Mouse (Mus musculus) embryo, embryonic 11 days (tissue): ENCODE data around the gene Plin5.

Source experiments
- DNase-seq: peaks from one replicate; pipeline ENCODE4 v3.0.0-alpha.2; 2015

Gene Plin5

DNA sequence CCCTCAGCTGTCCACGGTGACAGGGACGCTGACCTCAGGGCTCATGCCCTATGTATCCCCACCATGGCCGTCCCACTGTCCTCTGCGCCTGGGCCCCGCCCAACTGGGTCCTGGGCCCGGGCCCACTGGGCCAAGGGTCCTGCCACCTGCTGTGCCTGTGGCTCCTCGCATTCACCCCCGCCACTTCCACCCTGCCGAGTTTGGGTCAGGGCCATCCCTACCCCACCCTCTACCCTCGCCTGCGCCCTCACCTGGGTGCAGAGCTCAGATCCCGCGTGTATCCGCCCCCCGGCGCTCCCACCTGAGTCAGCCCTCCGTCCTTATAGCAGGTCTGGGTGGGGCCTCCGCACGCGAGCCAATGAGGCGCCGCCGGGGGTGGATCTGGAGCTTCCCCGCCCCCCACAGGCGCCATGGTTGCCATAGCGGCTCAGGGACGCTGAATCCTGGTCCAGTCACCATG is at the start of gene Plin5:
Gene Plin5, minus strand, starts transcription at position 346 of the 460 bp plus-strand sequence.
- peak; percentile 81 for DNase-seq

DNA sequence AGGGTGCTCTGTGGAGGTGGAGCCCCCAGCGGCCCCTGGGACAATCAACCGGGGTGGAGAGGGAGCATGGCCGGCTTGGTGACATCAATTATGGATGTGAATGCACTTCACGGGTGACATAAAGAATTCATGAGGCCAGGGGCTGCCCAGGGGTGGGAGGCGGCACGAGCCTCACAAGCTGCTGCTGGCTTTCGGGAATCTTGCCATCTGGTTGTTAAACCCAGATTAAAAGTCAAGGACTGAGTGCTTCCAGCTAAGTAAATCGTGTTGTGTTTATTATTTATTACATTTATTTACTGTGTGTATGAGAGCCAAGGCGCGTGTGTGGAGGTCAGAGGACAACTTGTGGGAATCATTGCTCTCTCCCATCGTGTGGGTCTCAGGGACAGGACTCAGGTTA is 48.3 kb upstream of the Plin5 start:
- no peak for DNase-seq

DNA sequence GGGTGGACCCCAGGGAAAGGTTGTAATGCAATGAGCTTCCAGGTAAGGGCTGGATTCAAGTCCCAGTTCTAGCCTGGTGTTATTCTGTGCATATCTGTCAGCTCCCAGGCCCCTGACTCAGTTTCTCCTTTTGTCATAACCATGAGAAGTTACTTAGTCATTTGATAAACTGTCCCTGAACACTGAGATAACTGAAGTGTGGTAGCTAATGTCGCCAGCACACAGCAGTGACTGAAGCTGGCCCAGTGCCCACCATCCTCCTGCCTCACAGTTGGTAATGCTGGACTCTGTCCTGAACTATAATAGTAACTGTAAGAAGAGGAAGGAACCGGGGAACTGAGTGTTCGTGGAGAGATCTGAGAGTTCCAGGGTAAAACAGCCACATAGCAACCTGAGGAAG is 47.1 kb upstream of the Plin5 start:
- no peak for DNase-seq

DNA sequence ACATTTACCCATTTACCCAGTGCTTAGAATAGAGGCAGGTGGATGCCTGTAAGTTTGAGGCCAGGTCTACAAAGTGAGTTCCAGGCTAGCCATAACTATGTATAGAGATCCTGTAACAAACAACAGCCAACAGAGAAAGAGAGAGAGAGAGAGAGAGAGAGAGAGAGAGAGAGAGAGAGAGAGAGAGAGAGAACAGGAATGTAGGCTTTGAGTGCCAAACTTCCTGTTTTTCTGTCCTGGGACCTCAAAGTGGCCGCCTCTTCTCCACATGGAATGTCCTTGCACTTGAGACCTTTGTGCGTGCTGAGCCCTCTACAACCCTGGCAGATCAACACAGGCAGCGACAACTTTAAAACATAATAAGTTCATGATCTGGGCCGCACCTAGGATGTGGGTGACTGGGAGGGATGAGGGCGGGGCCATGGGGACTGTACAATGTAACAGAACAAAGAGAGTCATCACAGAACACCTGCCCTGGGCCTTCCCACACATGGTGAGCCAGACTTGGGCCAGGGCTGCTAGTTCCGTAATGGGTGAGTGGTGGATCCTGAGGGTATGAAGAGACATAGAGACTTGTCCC is 46.2 kb upstream of the Plin5 start:
- DNase-seq: no peak

DNA sequence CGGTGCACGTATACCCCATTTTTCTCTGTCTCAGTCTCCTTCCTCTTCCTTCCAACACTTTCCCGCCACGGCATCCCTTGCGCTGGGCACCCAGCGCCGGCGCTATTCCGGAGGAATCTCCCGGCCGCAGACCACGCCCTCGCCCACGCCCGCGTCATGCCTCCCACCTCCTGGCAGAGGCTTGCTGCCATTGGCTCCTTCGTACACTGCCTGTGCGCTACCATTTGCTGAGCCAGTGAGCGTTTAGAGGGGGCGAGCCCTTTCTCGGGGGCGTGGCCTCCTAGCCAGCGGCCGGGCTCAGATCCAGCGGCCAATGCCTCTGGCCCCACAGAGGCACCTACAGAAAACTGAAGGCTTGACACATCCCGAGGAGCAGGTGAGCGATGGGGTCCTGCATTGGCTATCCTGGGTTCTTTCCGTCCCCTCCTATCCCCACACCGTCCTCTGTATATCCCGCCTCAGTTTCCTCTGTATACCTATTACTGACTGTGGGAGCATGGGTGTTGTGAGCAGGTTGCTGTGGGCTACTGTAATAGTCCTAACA is 44.9 kb upstream of the Plin5 start, which contains the start of gene Tnfaip8l1:
Gene Tnfaip8l1, plus strand, starts transcription at position 247 of the 544 bp plus-strand sequence.
- DNase-seq: peak; percentile 95

DNA sequence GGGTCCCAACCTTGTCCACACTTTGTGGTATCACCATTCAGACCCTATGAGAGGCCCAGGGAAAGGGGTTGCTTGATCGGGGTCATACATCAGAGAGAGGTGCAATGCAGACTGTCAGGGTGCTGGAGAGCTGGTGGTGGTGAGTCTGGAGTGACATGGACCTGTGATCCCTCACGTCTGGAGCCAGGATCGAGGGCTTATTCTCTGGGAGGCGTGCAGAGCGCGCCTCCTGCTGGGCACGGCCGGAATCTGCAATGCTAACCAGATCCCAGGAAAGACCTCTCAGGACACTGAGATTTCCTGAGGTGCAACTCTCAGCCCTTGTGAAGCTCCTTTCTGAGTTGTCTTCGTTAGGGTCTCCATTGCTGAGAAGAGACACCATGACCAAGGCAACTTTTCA is 42.3 kb upstream of the Plin5 start:
- DNase-seq: peak; percentile 85

DNA sequence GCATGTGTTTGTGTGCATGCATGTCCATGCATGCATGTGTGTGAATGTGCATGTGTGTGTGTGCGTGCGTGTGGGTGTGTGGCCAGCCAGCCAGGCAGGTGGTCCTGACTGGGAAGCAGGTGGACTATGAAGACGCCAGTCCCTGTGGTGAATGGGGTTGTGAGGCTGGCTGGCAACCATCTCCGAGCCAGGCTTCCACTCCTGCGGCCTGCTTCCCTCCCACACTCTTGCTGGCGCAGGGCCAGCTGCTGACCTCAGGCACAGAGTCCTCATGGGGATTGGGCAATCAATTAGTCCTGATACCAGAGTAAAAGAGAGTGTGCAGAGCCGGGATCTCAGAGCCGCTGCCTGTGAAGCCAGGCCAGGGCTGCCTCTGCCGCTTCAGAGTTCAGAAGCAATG is 36.2 kb upstream of the Plin5 start:
- DNase-seq: peak; percentile 76

DNA sequence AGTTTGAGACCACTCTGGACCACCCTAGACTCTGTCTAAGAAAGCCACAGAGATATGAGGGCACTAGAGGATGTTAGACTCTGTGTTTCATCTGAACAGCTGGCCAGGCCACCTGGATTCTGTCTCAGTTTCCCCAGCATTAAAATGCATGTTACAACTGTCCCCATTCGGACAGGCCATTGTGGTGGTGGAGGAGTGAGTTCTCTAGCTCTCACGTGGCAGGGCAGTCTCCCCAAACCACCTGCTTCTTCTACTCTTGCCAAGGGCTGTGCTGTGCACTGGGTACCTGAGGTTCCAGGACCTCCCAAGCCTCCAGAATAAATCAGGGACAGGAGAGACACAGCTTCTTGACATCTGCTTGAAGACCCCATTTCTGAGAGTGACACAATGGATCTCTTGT is 32.5 kb upstream of the Plin5 start:
- DNase-seq: no peak

DNA sequence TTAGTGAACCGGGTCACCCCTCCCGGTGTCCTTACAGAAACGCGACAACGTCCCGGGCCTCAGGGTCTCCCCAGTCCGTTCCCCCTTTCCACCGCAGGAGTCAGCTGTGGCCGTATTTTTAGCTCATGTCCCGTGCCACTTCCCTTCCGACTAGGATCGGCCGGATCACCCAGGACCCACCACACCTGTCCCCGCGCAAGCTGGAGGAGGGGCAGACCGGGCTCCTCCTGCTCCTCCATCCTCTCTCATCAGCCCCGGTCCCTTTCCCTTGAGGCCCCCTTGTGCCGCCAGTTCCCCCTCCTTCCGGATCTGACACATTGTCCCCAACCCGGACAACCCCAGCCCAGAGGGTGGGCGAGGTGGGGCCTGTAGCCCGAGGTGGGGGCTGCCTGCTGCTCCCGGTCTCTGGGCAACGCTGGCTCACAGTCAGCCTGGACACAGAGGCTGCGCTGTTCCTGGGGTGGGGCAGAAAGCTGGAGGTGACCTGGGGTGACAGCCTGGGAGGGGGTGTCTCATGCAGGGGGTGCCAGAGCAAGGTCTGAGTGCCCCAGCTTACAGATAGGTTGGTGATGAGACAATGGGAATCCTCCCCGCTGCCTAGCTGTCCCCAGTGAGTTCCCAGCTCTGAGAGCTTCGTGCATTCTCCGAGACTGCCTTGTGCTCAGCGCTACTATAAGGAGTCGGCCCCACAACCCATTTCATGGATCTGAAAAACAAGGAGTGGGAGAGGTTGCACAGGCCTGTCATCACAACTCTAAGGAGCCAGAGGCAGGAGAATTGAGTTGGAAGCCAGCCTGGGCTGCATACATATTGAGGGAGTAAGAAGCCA is 31.6 kb upstream of the Plin5 start:
- no peak for DNase-seq

DNA sequence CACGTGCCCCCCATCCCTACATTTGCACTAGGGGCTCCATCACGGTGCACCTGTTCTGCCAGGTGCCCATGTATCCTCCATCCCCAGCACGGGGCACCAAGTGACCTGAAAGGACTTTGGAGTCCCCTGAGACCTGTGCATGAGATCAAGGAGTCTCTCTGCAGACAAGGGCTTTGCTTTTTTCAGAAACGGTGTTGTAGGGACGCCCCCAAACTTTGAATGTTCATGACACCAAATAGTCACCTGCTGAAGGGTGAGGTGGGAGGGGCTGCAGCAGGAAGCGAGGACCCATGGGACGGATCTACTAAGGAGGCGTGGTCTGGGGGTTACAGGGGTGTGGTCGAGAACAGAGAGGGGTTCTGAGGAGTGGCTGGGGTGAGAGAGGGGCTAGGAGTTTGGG is 30.9 kb upstream of the Plin5 start:
- DNase-seq: no peak

DNA sequence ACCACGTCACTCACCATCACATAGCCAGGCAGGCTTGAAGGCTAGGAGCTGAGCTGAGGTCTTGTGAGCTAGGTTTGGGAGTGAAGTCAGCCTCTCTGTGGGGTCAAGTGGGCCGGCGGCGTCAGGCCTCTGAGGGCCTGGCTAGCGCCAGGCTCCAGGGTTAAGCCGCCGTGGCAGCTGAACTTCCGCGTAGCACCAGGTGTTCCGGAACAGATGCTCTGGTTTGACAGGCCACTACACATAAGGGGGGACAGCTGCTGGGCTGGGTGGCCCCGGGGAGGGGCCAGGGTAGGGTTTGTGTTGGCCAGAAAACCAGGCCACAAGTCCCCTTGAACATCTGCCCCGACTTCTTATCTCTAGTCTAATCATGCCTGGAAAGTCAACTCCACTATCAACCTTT is 30.0 kb upstream of the Plin5 start:
- DNase-seq: no peak

DNA sequence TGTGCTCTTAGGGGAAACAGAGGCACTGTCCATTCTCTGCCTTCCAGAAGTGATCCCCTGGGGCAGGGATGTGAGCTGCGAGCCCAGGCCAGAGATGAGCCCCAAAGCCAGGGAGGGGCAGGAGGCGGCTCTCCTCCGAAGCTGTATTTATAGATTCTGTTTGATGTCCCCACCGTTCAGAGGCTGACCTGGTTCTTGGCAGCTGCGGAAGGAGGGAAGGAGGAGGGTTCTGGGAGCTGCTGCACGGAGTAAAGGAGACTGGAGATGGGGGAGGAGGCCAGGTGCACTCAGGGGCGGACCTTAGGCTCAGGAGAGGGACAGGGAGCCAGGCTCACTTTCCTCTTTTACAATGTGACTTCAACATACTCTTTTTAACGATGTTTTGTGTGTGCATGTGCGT is 28.7 kb upstream of the Plin5 start:
- DNase-seq: no peak

DNA sequence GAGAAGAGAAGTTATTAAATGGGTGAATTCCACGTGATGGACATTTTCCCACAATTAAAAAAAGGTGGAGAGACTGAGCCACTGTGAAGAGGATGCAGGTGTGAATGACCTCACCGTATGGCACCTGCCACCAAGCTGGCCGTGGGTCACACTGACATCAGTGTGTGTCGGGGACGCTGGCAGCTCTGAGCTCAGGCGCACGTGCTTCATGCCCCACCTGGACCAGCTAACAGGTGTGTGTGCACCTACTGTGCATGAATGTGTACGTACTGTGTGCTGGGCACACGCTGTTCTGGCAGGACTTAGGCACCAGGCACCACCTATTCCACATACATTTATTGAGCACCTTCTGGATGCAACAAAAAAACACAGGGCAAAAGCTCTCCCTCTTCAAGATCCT is 27.1 kb upstream of the Plin5 start:
- no peak for DNase-seq

DNA sequence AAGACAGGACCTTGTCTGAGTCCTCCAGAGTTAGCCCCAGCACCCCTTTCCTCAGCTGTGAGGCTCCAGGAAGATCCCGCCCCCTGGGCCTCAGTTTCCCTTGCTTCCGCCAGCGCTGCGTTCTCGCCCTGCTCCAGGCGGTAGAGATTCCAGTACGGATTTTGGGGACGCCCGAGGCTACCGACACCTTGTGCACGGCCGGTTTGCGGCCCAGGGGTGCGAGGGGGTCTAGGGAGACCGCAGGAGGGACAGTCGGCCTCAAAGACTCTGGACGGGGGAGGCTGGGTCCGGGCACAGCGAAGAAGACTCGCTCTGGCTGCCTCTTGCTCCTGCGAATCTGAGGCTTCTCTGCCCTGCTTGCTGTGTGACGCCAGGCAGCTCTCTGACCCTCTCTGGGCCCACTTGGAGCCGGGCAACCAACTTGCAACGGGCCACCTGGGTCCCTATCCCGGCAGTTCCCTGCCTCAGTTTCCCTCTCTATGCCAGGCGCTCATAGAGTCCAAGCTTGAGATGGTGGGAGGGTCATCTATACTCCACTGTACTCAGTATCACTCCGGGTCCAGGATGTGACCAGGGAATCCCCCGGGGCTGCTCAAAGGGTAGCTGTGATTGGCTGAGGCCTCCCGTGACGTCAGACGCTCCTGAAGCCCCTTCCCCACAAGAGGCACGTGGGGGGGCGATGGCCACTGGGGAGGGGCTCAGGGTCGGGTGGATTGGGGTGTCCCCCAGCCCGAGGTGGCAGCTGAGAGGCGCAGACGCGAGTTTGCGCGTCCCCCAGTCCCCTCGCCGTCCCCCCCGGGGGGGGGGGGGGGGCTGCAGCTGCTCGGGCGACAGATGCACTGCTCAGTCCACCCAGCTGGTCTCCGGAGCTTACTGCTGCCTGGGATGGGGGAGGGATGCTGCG is 24.6 kb upstream of the Plin5 start:
- peak; percentile 76 for DNase-seq

DNA sequence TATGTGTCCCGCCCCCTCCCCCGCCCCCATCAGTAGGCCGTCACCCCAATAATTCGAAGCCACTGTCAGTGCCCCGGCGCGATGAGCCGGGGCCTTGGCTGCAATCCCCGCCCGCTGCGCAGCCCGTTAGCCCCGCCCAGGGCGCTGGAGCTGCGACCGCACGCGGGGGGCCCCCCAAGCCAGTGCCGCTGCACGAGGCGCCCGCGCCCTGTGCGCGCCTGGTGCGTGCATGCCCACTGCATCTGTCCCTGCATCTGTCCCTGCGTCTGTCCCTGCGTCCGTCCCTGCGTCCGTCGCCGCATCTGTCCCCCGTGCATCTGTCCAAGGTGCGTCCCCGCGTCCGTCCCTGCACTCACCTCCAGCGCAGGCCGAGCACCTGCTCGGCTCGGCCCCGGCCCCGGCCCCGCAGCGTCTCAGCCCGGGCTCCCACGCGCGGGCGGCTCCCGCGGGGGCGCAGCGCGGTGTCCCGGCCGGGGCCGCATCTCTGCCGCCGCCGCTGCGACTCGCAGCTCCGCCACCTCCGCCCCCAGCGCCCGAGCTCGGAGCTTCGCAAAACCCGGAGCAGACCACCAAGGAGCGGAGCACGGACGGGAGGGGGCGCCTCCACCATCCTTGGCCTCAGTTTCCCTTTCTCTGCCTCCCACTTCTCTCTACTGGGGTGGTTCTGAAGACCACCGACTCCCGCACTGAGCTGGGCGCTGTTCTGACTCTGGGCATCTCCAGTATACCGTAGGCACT is 22.6 kb upstream of the Plin5 start, which contains the start of gene Sema6b:
Gene Sema6b, minus strand, starts transcription at position 486 of the 738 bp plus-strand sequence.
- DNase-seq: peak; percentile 83

DNA sequence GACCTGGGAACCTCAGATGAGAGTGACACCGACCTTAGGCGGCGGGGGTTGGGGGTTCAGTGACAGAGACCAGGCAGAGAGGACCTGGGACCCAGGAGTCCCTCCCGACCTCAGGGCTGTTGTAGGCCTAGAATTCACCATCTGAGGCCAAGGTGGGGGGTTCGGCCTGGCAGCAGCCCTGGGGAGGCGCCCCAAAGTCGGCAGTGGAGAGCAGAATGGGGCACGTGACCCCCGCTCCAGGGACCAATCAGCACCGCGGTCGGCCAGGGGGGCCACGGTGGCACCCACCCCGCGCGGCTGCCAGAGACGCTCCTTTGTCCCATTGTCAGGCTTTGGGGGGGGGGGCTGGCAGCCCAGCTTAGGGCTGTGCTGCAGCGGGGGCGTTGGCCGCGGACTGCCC is 22.0 kb upstream of the Plin5 start:
- DNase-seq: no peak

DNA sequence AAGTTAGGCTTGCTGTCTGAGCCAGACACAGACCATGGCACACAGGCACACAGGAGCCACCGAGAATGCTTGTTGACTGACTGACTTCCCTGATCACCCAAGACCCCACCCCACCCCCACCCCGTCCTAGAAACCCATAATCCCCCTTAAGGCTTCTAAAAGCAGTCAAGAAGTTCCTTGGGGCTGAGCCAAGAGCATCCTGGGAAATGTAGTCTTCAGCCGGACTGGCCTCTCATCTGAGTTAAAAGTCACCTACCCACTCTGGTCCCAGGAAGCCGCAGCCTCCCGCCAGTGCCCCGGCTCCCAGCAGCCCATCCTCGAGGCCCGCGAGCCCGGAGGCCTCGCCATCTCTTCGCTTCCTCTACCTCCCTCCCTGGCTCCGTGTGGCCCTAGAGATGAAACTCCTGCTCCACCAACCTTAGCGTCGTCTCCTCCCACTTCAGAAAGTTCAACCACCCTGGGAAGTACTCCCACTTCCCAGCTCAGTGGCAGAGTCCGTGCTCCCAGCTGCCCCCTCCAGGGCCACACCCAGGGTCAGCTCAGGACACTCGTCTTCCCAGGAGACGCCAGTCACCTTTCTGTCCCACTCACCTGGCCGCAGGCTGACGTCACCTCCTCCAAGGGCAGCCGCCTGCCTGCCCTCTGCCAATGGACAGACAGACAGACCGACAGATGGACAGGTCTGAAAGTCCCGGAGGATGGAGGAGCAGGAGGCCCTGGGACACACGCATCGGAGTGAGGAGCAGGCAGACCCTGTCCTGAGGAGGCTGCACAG is 20.6 kb upstream of the Plin5 start:
- no peak for DNase-seq

DNA sequence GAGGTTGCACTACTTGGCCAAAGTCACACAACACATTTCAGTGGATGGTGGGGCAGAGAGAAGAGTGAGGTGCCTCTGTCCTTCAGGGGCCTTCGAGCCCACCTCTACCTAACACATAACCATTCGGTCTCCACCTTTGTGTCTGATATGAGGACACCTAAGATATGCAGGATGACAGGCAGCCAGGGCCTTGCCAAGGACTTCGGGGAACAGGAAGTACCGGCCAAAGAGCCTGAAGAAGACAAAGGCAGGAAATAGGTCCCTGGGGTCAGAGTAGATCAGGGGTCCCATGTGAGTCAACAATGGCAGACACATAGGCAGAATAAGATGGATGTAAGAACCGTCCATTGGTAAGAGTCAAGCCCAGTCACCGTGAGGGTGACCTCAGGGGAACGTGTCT is 19.2 kb upstream of the Plin5 start:
- no peak for DNase-seq

DNA sequence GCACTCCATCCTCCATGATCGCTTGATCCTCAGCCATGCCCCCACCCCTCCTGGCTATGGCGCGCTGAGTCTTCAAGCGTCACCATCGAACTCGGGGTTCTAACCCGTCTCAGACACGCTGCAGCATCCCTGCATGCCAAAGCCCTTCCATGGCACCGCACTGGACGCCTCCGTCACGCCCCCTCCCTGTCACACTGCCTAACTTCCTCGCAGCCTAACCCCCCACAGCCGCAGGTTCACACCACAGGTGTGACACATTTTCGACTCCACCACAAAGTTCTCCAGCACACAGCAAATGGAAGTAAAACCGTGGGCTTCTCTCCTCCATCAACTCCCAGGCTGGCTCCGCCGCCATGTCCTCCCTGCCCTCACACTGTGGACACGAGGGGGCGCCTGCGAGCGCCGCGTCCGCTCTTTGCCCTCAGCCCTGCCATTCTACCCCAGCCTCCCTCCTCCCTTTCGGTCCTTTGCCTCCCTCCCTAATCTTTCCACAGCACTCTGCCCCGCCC is 17.1 kb upstream of the Plin5 start:
- DNase-seq: peak; percentile 74

DNA sequence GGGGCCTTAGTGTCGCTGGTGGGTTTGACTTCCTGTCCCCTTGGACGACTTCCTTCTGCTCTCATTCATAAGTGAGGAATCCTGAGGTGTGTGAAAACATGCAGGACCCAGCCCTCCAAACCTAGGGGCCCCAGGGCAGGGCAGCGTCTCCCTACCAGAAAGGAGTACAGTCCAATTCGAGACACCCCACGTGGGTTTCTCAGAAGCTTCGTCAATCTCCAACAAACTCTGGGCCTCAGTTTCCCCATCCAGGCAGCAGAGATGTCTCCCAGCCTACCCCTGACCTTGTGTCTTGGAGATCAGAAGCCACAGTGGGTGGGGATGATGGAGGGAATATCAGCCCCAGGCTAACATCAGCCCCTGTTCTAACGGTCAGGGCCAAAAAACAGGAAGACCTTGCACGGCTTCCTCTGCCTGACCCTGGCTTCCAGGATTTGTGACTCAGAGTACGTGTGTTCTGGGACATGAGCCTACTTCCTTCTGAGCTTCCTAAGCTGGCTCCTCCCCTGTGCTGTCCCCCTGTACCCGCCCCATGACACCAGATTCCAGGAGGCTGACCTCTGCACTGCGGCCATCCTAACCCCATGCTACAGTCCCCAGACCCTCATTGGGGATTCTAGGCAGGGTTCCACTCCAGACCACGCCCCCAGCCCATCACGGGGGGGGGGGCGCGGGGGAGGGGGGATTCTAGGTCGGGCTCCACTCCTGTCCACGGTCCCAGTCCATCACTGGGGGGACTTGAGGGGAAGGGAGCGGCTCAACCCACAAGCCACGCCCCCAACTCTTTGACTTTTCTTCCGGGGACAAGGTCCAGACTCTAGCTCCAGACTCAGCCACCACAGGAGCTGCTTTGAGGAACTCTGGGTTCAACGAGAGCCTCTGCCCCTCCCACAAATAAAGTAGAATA is 16.3 kb upstream of the Plin5 start:
- DNase-seq: peak; percentile 63
